Mouse (Mus musculus) heart, postnatal 10 days (tissue): ENCODE measurements around the gene Smap1. TPM values are rescaled to one million over a fixed set of nuclear protein-coding genes. Genes with fewer than 3 reads are reported as not detected.

Experiments
- DNase-seq, 2 experiments: peaks; one replicate each; pipeline ENCODE4 v3.0.0; 2021
- intact Hi-C: fragments of 180-260 bp; cut with DNase I; formaldehyde crosslinking; loops from one replicate; pipeline ENCODE4 v1.15.1; 2025
- total RNA-seq, 2 experiments: library from RNA; stranded (reverse); gene quantifications; 2 replicates each; pipeline ENCODE4 v1.2.3; 2021

Gene Smap1
- total RNA-seq, 2 experiments from 2014 or later: 42.6 to 52.3 TPM

DNA sequence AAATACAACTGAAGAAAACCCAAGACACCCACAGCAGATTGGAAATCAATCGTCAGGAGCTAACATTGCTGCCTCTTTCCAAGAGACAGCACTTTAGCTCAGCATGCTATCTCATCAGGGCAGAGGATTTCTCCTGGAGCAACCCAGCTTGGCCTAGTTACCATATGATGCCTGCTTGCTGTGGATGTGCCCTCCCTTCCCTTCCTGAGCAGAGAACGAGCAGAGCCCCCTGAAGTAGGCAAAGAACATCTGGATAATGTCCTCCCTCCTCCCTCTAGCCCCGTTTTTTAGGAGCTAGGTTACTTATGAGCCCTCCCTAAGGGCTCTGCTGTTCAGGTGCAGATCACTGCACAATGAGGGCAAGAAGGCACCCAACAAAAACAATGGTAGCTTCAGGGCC, 79.5 kb downstream of the Smap1 start:
- no peak for DNase-seq
- intact Hi-C loops: no loop called here

DNA sequence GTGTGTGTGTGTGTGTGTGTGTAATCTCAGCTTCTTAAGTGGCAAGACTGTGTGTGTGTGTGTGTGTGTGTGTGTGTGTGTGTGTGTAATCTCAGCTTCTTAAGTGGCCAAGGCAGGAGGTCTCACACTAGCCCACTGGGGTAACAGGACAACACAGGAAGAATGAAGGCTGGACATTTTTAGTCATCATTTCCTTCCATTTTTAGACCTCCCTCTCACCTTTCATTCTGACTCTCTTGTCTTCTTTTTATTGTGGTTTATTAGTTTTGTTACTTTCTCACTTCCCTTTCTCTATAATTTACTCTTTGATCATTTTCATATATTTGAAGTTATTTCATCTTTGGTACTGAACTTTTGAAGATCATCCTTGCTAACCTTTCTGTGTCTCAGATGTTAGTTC, 81.2 kb downstream of the Smap1 start:
- intact Hi-C loops: no loop called here
- DNase-seq: no peak

DNA sequence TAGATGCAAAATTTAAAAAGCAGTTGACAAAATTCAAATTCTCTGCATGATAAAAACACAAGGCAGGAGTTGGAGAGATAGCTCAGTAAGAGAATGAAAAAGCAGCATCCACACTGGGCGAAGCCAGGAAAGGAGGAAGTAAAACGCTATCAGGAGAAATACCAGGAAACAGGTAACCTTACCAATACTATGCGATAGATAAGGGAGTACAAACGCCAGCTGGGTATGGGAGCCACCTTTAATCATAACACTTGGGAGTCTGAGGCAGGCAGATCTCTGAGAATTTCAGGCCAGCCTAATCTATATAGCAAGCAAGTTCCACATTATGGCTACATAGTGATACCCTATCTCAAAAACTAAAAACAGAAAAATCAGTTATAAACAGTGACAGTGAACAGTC, 85.5 kb downstream of the Smap1 start:
- intact Hi-C loops: no loop called here
- DNase-seq: no peak

DNA sequence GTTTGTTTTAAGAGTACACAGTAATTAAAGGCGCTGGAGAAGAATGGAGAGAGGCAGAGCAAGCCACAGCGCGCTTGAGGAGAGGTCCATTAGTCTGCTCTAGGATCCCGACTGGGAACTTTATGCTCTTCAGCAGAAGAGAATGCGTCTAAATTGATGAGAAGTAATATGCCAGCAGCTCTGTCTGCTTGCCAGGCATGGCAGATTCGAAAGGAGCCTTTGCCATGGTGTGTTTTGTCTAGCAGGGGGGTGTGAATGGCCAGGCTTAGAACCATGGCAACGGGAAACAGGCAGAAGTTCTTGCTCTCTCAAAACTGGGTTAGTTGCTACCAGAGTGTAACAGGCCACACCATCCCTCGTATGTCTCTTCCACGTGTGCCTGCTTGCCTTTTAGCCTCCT, 87.3 kb downstream of the Smap1 start:
- DNase-seq: no peak
- intact Hi-C loops: no loop called here

DNA sequence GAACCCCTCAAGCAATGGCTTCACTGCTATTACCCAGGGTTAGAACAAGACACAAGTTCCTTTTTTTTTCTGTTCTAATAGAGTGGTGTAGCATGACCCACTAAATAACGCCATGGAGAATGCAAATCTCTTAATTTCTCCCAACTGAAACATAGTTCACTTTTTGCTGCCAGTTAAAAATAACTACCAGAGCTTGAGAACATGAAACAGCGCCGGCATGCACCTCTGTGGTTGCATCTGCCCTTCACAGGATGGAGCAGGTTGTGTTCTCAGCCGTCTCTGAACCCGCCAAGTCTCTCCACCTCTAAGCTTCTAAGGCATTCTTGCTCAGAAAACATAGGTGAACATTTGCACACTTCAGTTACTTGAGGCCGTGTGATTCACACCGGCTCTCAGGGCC, 87.9 kb downstream of the Smap1 start:
- intact Hi-C loops: no loop called here

DNA sequence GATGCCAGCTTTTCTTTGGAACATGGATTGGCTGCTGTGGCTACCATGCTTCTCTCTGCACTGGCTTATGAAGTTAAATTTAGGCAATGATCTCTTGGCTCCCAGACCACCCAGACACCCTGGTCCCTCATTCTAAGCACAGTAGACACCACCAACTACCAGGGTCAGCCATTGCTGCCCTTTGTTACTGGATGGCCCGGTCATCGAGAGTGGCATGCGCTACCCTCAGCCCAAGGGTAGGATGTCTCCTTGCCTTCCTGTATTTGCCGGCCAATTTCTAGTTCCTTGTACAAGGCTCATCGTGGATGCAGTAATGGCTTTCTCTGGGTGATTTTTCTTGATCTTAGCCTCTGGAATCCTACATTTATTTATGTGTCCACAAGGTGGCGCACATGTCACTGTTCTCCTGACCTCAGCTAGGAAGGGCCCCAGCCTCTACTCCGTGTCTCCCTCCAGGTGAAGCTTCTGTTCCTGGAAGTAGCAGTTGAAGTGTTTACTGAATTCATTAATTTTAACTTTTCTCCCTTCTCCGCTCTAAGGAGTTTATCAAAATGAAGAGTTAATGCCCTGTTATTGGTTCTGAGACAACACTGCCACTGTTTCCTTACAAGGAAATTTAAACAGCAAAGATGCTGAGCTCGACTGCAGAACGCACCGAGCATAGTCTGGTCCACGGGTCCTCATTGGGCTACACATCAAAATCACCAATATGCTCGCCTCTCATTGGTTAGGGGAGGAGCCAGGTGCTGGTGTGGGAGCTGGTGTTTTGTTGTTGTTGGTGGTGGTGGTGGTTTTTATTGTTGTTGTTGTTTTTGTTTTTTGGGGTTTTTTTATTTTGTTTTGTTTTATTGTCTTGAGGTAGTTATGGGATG, 95.0 kb downstream of the Smap1 start:
- DNase-seq: peak; percentile 50 to 65
- intact Hi-C loops: loop anchor here (2.0 to 5.0 kb wide), 4 partner anchors 208 to 420 kb away; no protein-coding TSS in a partner anchor

More for the DNA sequence above, 87.9 kb downstream of the Smap1 start:
- no peak for DNase-seq

DNA sequence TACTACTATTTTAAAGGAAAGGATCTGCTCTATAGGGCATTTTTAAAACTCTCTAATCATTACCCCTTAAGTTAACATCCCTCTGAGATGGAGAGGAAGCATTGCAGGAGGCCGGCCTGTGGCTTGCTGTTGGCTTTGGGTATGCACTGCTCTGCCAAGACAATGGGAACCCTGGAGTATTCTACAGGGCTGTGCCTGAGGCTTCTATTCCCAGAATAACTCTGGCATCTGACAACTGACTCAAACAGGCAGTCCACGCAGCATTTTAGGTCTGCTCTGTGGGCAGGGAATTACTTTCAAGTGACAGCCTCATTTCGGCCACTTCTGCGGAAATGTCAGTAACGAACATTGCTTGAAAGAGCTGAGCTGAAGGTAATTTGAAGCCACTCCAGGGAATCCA, 100.5 kb downstream of the Smap1 start:
- no peak for DNase-seq
- intact Hi-C loops: no loop called here

DNA sequence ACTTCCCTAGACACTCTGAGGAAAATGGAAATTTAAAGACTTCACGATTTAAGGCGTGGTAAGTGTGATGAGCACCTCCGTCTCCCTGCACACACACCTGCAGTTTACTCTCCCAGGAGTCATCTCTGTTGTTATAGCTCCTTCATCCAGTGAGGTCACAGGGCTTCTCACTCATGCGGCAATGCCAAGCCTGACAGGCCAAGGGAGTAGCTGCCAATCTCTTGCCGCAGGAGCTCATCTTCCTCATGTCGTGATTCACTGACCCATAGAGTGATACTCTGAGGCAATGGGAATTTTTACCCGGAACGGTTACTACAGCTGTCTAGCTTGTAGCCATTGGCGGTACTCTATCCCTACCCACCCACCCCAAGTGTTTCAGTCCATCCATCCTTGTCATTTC, 123.8 kb downstream of the Smap1 start:
- no peak for DNase-seq
- intact Hi-C loops: no loop called here

Other genes starting within 250 kb of the Smap1 start
- not detected for gene B3gat2, start 160.6 kb downstream of the Smap1 start, total RNA-seq
- 10 to 100 TPM; 64.0 to 64.5 TPM for gene Sdhaf4, start 83.3 kb upstream of the Smap1 start, total RNA-seq
- 10 to 100 TPM; 31.0 to 34.4 TPM for gene Fam135a, start 178.0 kb upstream of the Smap1 start, total RNA-seq